Mouse (Mus musculus): Measurements from ENCODE around the gene Car4. TPM values are rescaled to one million over a fixed set of nuclear protein-coding genes. Genes with fewer than 3 reads are reported as not detected.

Gene Car4
- total and polyA plus RNA-seq, 2 experiments from 2014 or later: 2.0 to 12.3 TPM

DNA sequence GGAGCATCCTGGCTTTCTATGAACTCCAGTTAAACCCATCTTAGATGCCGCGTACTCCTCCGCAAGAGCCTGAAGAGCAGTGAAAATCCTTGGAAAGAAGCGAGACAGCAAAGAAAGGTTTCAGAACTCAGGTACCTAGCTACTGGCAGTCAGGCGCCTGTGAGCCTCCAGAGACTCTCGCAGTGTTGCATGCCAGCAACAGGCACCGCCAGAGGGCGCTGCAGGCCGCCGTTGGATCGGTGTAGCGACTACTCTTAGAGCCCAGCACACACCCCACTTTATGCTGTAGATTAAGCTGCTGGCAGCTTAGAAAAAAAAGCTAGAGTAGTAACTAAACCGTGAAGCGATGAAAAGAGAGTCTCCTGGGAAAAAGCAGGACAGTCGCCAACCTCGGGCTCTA lies 39.2 kb upstream of the Car4 start:
- Histone ChIP-seq H3K36me3 (ENCODE audit: insufficient read depth, low read length) (peaks cover 4% of the 10 kb centered on the region; the same call in 1 of the 2 replicates), H3K9me3 (ENCODE audit: low read length) (no peaks in the 10 kb centered on the region), H3K27me3 (ENCODE audit: insufficient read depth, low read length) (peaks cover 3% of the 10 kb centered on the region; the same call in 1 of the 2 replicates), H3K9ac (replicated peaks; ENCODE audit: low read length) (no peak overlapping the region), H3K27ac (no peak overlapping the region), H3K4me1 (ENCODE audit: insufficient read depth, low read length) (no peaks in the 10 kb centered on the region), H3K4me3 (ENCODE audit: low read length) (no peak overlapping the region), H3K4me2 (ENCODE audit: low read depth, low read length) (peak overlapping the region; percentile 26)
- WGBS: 4% methylated on average over 16 of the region's 16 CpGs
- DNase-seq (ENCODE audit: low spot score): peak; percentile 91
- ATAC-seq: peak; percentile 83
- TF ChIP-seq CTCF (IDR thresholded peaks at IDR 0.05; ENCODE audit: low read depth): peak; percentile 98

DNA sequence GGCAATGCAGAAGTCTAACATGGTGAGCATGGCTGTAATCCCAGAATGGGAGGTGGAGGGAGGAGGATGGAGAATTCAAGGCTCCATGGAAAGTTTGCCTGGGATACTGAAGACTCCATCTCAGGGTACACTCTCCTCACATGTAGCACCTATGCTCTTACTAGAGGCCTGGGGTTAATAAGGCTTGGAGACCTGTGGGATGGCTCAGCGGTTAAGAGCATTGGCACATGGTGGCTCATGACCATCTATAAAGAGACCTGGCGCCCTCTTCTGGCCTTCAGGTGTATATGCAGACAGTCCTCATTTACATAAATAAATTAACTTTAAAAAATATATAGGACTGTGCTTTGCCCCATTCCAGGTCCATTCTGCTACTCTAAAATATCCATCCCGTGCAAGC lies 38.3 kb upstream of the Car4 start:
- Histone ChIP-seq H3K4me3 (ENCODE audit: low read length) (no peak overlapping the region), H3K36me3 (ENCODE audit: insufficient read depth, low read length) (no peaks in the 10 kb centered on the region; the same call in 1 of the 2 replicates), H3K9me3 (ENCODE audit: low read length) (no peaks in the 10 kb centered on the region), H3K4me2 (ENCODE audit: low read depth, low read length) (no peak overlapping the region), H3K27ac (no peak overlapping the region), H3K9ac (replicated peaks; ENCODE audit: low read length) (no peak overlapping the region), H3K4me1 (ENCODE audit: insufficient read depth, low read length) (no peaks in the 10 kb centered on the region), H3K27me3 (ENCODE audit: insufficient read depth, low read length) (peaks cover 3% of the 10 kb centered on the region; the same call in 1 of the 2 replicates)
- TF ChIP-seq CTCF (IDR thresholded peaks at IDR 0.05; ENCODE audit: low read depth): peak; percentile 58
- DNase-seq (ENCODE audit: low spot score) (peak; percentile 49), ATAC-seq (no peak)
- 38% methylated on average over 3 of the region's 3 CpGs for WGBS

DNA sequence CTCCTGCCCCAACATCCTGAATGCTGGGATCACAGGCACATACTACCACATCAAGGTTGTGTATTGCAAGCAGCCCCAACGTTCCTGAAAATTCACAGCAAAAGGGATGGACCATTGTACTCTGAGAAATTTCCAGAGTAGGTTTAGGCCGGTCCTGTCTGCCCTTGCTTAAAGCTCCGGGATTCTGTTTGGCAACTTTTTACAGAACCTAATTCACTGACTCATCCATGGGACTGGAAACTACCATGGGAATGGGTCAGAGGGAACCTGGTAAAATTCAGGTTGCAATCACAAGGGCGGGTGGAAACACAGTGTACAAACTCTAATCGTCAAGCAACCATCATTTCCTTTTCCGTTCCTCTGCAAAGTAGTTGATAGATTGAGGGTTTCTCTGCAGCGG lies 37.6 kb upstream of the Car4 start:
- Histone ChIP-seq H3K4me3 (ENCODE audit: low read length) (no peak overlapping the region), H3K36me3 (ENCODE audit: insufficient read depth, low read length) (no peaks in the 10 kb centered on the region), H3K27me3 (ENCODE audit: insufficient read depth, low read length) (peaks cover 3% of the 10 kb centered on the region; the same call in 1 of the 2 replicates), H3K9ac (replicated peaks; ENCODE audit: low read length) (no peak overlapping the region), H3K27ac (no peak overlapping the region), H3K9me3 (ENCODE audit: low read length) (no peaks in the 10 kb centered on the region), H3K4me2 (ENCODE audit: low read depth, low read length) (no peak overlapping the region), H3K4me1 (ENCODE audit: insufficient read depth, low read length) (no peaks in the 10 kb centered on the region)
- 76% methylated on average over 7 of the region's 7 CpGs for WGBS
- DNase-seq (ENCODE audit: low spot score) (no peak), ATAC-seq (no peak)
- TF ChIP-seq CTCF (IDR thresholded peaks at IDR 0.05; ENCODE audit: low read depth): no peak

GRCm38 (mm10) chr11:84920981-84921380 lies 36.6 kb upstream of the Car4 start:
- Histone ChIP-seq H3K27me3 (ENCODE audit: insufficient read depth, low read length) (peaks cover 3% of the 10 kb centered on the region; the same call in 1 of the 2 replicates), H3K4me2 (ENCODE audit: low read depth, low read length) (no peak overlapping the region), H3K27ac (no peak overlapping the region), H3K4me3 (ENCODE audit: low read length) (no peak overlapping the region), H3K9me3 (ENCODE audit: low read length) (no peaks in the 10 kb centered on the region), H3K36me3 (ENCODE audit: insufficient read depth, low read length) (no peaks in the 10 kb centered on the region), H3K4me1 (ENCODE audit: insufficient read depth, low read length) (no peaks in the 10 kb centered on the region), H3K9ac (replicated peaks; ENCODE audit: low read length) (no peak overlapping the region)
- ATAC-seq (no peak), DNase-seq (ENCODE audit: low spot score) (no peak)
- no peak for TF ChIP-seq CTCF (IDR thresholded peaks at IDR 0.05; ENCODE audit: low read depth)
- 89% methylated on average over 8 of the region's 8 CpGs for WGBS

- 14% methylated on average over 6 of the region's 6 CpGs for WGBS
- H3K27ac ChIP-seq: no peak overlapping the region
- no peak overlapping the region for H3K9ac ChIP-seq (replicated peaks; ENCODE audit: low read length)
- no peaks in the 10 kb centered on the region for H3K4me1 ChIP-seq (ENCODE audit: insufficient read depth, low read length)
- TF ChIP-seq CTCF (IDR thresholded peaks at IDR 0.05; ENCODE audit: low read depth): no peak
- no peaks in the 10 kb centered on the region for H3K27me3 ChIP-seq (ENCODE audit: insufficient read depth, low read length)
- no peak overlapping the region for H3K4me3 ChIP-seq (ENCODE audit: low read length)
- ATAC-seq (no peak), DNase-seq (ENCODE audit: low spot score) (no peak)
- H3K9me3 ChIP-seq (ENCODE audit: low read length): no peaks in the 10 kb centered on the region
- no peak overlapping the region for H3K4me2 ChIP-seq (ENCODE audit: low read depth, low read length)
- H3K36me3 ChIP-seq (ENCODE audit: insufficient read depth, low read length): no peaks in the 10 kb centered on the region
Measured at GRCm38 (mm10) chr11:84932261-84932660, 25.3 kb upstream of the Car4 start.

GRCm38 (mm10) chr11:84939508-84940053 lies 18.0 kb upstream of the Car4 start:
- H3K4me1 ChIP-seq (ENCODE audit: insufficient read depth, low read length): peaks cover 12% of the 10 kb centered on the region; the same call in 1 of the 2 replicates
- peak overlapping the region; percentile 58 for H3K27ac ChIP-seq
- H3K4me3 ChIP-seq (ENCODE audit: low read length): no peak overlapping the region
- WGBS: 19% methylated on average over 8 of the region's 8 CpGs
- no peaks in the 10 kb centered on the region for H3K36me3 ChIP-seq (ENCODE audit: insufficient read depth, low read length)
- H3K4me2 ChIP-seq (ENCODE audit: low read depth, low read length): no peak overlapping the region
- DNase-seq (ENCODE audit: low spot score) (peak; percentile 77), ATAC-seq (peak; percentile 84)
- H3K27me3 ChIP-seq (ENCODE audit: insufficient read depth, low read length): no peaks in the 10 kb centered on the region
- H3K9ac ChIP-seq (replicated peaks; ENCODE audit: low read length): no peak overlapping the region
- no peak for TF ChIP-seq CTCF (IDR thresholded peaks at IDR 0.05; ENCODE audit: low read depth)
- no peaks in the 10 kb centered on the region for H3K9me3 ChIP-seq (ENCODE audit: low read length)

- 35% methylated on average over 10 of the region's 10 CpGs for WGBS
- TF ChIP-seq CTCF (IDR thresholded peaks at IDR 0.05; ENCODE audit: low read depth): no peak
Measured at GRCm38 (mm10) chr11:84940140-84940539, 17.4 kb upstream of the Car4 start.

More at GRCm38 (mm10) chr11:84940140-84940539, 17.4 kb upstream of the Car4 start:
- H3K27me3 ChIP-seq (ENCODE audit: insufficient read depth, low read length): no peaks in the 10 kb centered on the region
- H3K27ac ChIP-seq: peak overlapping the region; percentile 58
- DNase-seq (ENCODE audit: low spot score): peak; percentile 22
- H3K4me2 ChIP-seq (ENCODE audit: low read depth, low read length): no peak overlapping the region
- H3K9ac ChIP-seq (replicated peaks; ENCODE audit: low read length): no peak overlapping the region
- H3K36me3 ChIP-seq (ENCODE audit: insufficient read depth, low read length): no peaks in the 10 kb centered on the region
- ATAC-seq: no peak
- H3K4me3 ChIP-seq (ENCODE audit: low read length): no peak overlapping the region
- no peaks in the 10 kb centered on the region for H3K9me3 ChIP-seq (ENCODE audit: low read length)
- H3K4me1 ChIP-seq (ENCODE audit: insufficient read depth, low read length): peaks cover 14% of the 10 kb centered on the region; the same call in 1 of the 2 replicates
